Mouse (Mus musculus) ES-Bruce4 (cell line): ENCODE results near the gene Tcirg1.

Experiments
- CTCF ChIP-seq: IDR thresholded peaks from one replicate; pipeline ENCODE4 v1.8.1; 2011; ENCODE audit warnings: low read depth, low read length
- EP300 ChIP-seq: IDR thresholded peaks from 2 replicates; pipeline ENCODE4 v1.6.1; 2011; ENCODE audit warnings: low read depth, low read length; ENCODE audit not compliant: insufficient read depth
- POLR2A ChIP-seq: IDR thresholded peaks from one replicate; pipeline ENCODE4 v1.8.1; 2011; ENCODE audit warnings: low read length; ENCODE audit not compliant: insufficient read depth

DNA sequence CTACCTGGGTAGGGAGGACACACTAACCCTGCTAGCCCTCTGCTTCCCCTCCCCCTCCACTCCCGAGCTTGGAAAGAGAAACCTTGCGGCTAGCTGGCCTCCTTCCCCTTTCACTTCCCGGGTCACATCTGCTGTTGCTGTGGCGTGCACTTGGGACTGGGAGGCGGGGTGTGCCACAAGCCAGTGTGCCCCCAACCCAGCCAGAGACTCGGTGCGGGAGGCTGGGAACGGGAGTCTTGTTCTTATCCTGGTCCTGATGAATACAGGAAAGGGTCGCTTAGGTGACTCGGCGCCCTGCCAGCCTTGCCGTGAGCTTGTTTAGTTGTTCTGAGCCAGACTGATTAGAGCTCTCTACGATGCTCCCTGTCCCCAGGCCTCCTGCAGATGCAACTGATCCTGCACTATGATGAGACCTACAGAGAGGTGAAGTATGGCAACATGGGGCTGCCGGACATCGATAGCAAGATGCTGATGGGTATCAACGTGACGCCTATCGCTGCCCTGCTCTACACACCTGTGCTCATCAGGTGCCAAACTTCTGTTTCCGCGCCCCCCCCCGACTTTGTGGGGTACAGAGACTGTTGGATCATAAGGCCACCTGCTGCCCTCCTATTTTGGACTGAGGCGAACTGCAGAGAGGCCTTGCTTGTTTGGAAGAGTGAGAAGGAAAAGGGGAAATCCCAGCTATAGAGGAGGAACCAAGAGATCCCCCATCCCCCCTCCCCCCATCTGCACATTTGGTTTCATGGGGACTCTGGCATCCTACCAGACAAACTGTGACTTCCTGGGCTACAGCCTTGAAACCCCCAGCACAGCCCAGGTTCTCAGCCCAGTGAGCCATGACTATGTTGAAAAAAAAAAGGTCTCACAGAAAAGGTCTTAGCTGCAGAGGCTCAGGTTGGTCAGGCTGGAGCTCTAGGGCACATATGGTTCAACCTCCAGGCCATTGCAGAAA lies 29.2 kb upstream of the Tcirg1 start:
- TF ChIP-seq CTCF (no peak), POLR2A (no peak), EP300 (no peak)
